Mouse (Mus musculus): ENCODE measurements at regions not wholly inside any gene's neighbourhood (a gene's known extent, or its start where the extent isn't known, plus 50 kb on each side); places are given as distances from the start of the nearest gene placed in this dataset.

GRCm38 (mm10) chr4:125439856-125440255, 50.6 kb upstream of the Grik3 start:
- DNase-seq (ENCODE audit: low spot score) = no peak

GRCm38 (mm10) chr4:125437161-125437822, 53.2 kb upstream of the Grik3 start:
- no peak for DNase-seq (ENCODE audit: low spot score)

DNA sequence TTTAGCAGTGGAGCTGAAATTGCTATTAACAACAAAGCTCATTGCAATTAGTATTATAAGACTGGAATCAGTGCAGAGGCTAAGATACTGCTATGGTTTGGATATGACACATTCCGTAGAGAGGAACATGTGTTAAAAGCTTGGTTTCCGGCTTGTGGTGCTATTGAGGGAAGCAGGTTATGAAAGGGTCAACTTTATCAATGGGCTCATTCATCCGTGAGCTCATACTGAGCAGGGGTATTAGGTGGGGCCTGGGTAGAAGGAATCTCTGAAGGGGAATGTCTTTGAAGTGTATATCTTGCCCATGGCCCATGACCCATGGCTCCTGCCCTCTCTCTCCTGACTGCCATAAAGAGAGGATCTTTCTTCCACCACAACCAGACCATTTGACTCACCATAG, 57.0 kb upstream of the Grik3 start:
- DNase-seq (ENCODE audit: low spot score) = no peak

DNA sequence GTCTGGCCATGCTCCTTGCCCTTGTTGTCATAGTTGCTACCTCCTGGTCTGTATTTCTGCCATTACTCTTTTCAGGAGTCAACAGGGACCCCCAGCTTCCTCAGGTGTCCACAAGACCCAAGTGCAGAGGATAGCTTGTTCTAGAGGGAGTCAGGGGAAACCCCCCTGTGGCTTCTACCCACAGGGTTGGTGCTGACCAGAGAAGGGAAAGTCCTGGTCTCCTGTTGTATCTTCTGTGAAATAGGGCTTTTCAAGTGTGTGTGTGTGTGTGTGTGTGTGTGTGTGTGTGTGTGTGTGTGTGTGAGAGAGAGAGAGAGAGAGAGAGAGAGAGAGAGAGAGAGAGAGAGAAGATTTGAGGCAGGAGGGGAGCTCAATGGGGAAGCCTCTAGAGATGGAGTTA, 58.9 kb upstream of the Grik3 start:
- DNase-seq (ENCODE audit: low spot score) = no peak

GRCm38 (mm10) chr4:125430845-125431244, 59.7 kb upstream of the Grik3 start:
- no peak for DNase-seq (ENCODE audit: low spot score)

- DNase-seq (ENCODE audit: low spot score) = no peak
Observed at GRCm38 (mm10) chr4:125428736-125429135, 61.8 kb upstream of the Grik3 start.

DNA sequence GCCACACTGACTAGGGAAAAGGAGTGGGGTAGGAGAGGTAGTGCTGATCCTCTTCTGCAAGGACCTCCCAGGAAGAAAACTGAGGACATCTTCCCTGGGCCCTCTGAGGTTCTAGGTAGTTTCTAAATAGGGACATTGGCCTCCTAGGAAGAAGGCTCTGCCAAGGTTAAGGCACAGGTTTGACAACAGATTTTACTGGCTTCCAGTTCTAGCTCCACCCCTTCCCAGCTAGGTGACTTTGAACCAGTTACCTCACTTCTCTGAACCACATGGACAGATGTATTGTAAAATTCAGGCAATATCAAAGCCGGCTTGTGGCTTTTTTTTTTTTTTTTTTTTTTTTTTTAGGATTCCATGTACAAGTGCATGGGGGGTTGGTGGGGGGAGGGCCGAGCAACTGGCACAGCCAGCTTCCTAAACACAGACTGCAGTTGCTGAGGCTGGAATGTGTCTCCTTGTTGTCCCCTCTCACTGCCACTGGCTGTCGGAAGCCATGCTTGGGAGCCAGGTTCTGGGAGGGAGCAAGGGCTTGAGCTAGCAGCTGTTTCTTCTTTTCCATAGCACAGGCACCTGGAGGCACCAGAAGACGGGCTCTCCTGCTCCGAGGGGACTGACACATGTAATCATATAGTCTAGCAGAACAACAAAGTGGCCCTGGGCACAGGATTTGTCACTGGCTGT, 69.8 kb upstream of the Grik3 start:
- no peak for DNase-seq (ENCODE audit: low spot score)

DNA sequence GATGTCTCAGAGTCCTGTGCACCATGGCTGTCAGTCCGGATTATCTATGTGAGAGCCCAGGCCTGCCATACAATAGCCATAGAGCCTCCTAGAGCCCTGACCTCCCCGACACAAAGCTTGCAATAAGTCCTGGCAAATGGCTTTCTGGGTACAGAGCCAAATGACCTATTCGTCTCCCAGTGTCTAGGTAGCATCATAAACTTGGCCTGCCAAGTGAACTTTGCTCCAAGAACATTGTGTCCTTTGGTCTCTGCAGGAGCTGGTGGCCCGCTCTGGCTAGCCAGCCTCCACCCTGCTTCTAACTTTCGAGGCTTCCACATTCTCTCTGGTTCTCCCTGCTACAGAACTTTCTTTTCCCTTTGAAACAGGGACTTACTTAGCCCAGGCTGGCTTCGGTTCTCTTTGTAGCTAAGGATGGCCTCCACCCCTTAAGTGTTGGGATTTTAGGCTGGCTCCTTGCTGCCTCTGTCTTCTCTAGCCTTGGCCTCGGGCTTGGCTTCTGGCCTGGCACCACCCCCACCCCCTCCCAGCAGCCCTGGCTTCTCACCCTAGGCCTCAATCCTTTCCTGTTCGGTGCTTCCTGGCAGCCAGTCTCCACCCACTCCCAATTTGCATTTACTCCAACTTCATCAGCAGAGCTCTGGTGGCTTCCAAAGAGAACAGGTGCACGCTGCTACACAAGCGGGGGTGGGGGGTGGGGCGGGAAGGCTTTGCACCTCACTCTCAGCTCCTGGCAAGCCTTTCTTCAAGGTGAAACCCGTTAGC, 70.8 kb upstream of the Grik3 start:
- DNase-seq (ENCODE audit: low spot score) = no peak

DNA sequence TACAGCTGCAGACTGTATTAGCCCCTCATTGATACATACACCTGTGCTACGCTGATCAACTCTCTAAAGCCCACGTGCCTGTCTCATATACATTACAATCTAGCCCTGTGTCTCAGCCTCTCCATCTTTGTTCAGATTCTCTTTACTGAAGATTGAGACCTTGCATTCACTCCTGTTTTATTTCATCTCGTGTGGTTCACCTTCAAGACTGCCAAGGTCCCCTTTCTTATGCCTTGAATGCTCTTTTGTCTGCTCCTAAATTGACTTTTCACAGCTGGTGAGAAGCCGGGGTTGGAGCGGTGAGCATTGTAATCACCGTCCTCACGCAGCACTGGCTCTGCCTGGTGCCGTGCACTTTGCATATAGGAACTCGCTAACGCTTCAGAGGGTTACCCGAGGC, 75.2 kb upstream of the Grik3 start:
- no peak for DNase-seq (ENCODE audit: low spot score)

DNA sequence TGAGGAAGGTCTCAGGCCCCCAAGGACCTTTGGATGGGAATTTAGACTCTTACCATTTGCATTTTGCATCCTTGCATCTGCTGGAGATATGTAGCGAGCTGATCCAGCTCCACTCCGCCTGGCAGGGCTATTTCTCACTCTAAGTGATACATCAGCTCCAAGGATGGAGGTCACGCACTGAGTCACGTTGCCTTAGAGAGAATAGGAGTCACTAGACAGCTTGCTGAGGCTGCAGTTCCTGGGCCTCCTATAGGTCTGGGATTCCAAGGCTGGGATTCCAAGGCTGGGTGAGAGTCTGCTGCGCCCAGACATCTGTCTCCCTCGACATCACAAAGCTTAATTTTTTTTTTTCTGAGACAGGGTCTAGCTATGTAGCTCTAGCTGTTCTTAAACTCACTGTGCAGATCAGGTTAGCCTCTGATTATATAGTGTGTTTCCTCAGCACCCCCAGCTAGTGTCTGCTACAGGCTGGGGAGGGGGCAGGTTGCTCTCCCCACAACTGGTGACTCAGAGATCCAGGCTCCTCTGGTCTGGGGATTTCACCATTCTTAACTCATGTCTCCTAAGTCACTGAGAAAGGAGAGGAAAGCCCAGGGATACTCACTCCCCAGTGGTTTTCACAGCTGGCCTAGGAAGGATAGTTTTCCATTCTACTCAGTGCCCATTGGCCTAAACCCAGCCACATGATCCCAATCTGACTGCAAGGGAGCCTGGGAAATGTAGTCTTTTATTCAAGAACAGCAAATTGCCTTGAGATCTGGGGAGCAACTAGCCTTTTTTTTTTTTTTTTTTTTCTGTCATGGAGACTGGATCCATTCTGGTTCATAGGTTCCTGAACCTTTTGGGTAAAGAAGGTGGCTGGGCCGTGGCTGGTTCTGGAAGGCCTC, 76.4 kb upstream of the Grik3 start:
- DNase-seq (ENCODE audit: low spot score) = no peak

- DNase-seq (ENCODE audit: low spot score) = no peak
Observed at GRCm38 (mm10) chr4:125410736-125411441, 79.6 kb upstream of the Grik3 start.

DNA sequence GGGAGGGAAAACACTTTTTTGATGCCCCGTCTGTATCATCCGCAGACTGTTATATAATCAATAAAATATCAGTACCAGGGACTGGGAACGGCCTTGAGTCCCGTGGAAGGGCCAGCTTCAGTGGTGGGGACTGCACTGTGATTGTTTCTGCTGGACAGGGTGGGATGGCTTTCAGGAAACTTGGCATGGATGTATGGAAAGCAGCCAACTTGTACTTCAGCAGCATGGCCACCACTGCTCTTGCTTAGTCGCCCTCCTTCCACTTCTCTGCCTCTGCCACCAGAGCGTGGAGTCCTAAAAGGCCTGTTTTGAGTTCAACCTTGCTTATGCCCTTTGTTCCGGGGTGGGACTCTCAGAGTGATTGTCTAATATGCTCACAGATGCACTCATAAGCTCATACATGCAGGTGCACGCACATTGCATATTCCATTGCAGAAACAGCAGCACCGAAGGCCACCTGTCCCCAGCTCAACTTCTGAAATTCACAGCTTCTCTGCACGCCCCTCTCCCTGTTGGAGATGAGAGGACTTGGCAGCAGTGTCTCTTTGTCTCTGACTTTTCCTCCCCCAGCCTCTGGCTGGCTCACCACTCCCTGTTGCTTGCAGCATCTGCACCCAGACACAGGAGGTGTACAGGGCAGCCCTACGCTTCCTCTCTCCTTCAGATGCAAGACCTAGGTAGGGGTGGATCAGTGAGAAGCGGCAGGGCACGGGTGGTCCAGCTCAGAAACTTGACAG, 91.0 kb upstream of the Grik3 start:
- DNase-seq (ENCODE audit: low spot score) = no peak

DNA sequence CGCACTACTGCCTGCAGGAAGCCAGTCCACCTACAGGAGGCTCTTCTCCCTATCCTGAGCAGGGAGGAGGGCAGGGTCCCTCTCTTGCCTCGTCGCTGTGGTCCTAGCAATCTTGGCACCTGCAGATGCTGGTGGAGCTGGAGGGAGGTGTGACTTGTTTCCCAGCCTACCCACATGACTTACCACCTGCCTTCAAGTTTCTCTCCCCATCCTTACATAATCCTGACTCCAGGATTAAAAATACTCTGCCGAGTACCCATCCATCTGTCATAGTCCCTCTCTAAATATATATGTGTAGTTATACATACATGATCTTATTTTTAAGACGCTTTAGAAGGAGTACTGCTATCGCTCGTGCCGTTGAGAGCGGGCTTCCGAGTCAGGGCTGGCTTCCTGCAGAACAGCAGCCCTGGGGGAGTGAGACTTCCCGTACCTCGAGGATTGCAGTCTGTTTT, 93.5 kb upstream of the Grik3 start:
- no peak for DNase-seq (ENCODE audit: low spot score)

DNA sequence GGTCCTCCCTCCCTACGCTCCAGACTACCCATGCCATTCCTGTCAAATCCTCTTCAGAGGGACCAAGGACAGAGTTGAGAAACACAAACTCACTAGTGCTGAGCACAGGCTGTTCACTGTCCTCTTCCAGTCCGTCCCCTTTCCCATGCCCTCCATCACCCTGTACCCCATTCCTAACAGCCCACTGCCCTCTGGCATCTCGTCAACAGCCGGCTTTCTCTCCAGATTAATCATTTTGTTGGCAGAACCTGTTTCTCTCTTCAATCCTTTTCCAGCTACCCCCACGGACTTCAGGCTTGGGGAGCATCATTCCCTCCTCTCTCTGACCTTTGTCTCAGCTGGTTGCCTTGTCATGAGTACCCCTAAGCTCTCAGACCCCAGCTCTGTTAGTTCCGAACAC, 99.2 kb upstream of the Grik3 start:
- no peak for DNase-seq (ENCODE audit: low spot score)

DNA sequence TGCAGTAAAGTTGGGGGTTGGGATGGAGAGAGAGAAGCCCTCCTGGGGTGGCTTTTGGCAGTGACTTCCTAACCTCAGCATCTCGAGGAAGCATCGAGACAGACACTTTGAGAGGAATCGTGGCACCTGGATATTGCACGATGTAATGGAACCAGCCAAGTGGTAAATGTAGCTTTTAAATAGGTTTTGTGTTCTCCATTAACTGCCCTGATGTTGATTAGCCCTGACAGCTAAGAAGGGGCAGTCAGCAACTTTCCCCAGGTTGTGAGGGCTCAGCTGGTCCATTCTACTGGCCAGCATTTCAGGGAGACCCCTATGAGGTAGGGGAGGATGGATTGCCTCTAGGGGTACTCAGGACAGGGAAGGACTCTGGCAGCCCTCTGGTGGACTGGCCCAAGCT, 104.7 kb upstream of the Grik3 start:
- no peak for DNase-seq (ENCODE audit: low spot score)

DNA sequence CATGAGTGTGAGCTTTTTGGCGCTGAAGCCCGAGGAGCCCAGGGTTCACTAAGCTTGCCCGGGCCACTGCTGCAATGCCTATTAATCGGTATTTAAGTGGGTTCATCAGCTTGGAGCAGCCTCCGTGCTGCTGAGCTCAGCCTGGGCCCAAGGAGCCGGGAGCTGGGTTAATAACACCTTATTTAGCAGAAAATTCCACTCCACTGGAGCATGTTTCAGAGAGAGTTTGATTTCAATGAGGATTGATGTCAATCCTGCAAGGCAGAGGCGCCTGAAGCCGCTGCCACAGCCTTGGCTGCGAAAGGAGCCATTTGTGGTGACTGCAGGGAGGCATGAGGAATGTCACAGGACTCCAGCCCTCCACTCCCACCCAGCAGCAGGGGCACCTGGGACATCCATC, 126.5 kb upstream of the Grik3 start:
- no peak for DNase-seq (ENCODE audit: low spot score)

GRCm38 (mm10) chr4:125361611-125362520, 128.6 kb upstream of the Grik3 start:
- no peak for DNase-seq (ENCODE audit: low spot score)

DNA sequence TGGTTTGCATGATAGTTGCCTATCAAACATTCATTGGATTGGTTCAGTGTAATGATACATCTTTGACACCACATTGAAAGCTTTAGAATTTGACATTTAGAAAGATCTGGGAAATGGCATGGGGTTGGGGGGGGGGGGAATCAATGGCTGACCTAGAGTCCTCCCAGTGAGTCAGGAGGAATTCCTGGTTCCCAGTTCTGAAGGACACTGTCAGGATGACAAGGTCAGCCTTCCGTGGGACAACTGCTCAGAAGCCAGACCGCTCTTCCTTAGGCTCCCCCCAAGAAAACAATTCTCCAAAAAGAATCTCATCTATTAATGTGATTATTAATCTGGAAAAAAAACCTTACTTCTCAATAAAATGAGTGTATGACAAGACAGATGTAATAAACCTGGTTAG, 132.1 kb upstream of the Grik3 start:
- no peak for DNase-seq (ENCODE audit: low spot score)

GRCm38 (mm10) chr4:125356441-125356840, 134.1 kb upstream of the Grik3 start:
- no peak for DNase-seq (ENCODE audit: low spot score)

DNA sequence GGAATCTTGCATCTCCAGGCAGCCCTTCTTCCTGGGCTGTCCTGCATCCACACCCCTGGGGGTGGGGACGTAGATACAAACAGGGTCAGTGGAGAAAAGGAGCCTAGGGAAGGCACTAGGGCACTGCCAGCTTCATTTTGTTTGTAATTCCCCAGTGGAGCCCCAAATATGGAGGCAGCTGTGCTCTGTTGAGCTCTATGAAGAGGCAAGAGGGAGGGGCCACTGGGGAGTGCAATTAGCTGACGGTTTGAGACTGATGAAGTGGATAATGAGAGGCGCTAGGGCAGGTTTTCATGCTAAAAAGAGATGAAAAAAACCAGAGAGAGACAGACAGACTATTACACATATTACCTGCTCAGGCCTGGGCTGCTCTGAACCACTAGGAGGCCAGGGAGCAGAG, 135.8 kb upstream of the Grik3 start:
- no peak for DNase-seq (ENCODE audit: low spot score)

All from urinary bladder, postnatal 25 days (tissue).